Mouse (Mus musculus) Patski (cell line): ENCODE data around the gene Cacnb1. TPM values are rescaled to one million over a fixed set of nuclear protein-coding genes. Genes with fewer than 3 reads are reported as not detected.

Source experiments
- ATAC-seq: fragments of 100-300 bp; one replicate; pipeline ENCODE4 v1.8.0; 2021
- CTCF ChIA-PET: fragments of 350-600 bp; sonication (Branson Sonifier 250); formaldehyde crosslinking; loops from one replicate; lab custom pipeline; 2022; ENCODE audit warnings: inconsistent platforms; lab: Charles Lee
- POLR2A ChIA-PET: fragments of 350-600 bp; sonication (Branson Sonifier 250); formaldehyde crosslinking; loops from one replicate; lab custom pipeline; 2022; ENCODE audit warnings: antibody characterized with exemption, inconsistent platforms; lab: Charles Lee
- DNase-seq: peaks from one replicate; pipeline ENCODE4 v3.0.0-alpha.2; 2011; ENCODE audit warnings: low read depth, low spot score
- H3K27me3 ChIP-seq: fragments of 371-371 bp; one replicate; pipeline ENCODE4 v1.5.1; 2021
- CTCF ChIP-seq: fragments of 100-300 bp; IDR thresholded peaks from one replicate; pipeline ENCODE4 v1.5.1; 2021
- in situ Hi-C: fragments of 300-500 bp; cut with MboI; formaldehyde crosslinking; loops from 3 replicates; pipeline ENCODE4 v1.11.1; 2018; ENCODE audit warnings: low pct_unique_long_range_greater_than_20kb, mixed read lengths
- polyA plus RNA-seq: library from polyadenylated mRNA; unstranded; gene quantifications from one replicate; pipeline ENCODE4 v1.2.3, GENCODE M21; 2021

The Cacnb1 gene
- polyA plus RNA-seq, 1 experiment from 2014 or later = 6.0 TPM

DNA sequence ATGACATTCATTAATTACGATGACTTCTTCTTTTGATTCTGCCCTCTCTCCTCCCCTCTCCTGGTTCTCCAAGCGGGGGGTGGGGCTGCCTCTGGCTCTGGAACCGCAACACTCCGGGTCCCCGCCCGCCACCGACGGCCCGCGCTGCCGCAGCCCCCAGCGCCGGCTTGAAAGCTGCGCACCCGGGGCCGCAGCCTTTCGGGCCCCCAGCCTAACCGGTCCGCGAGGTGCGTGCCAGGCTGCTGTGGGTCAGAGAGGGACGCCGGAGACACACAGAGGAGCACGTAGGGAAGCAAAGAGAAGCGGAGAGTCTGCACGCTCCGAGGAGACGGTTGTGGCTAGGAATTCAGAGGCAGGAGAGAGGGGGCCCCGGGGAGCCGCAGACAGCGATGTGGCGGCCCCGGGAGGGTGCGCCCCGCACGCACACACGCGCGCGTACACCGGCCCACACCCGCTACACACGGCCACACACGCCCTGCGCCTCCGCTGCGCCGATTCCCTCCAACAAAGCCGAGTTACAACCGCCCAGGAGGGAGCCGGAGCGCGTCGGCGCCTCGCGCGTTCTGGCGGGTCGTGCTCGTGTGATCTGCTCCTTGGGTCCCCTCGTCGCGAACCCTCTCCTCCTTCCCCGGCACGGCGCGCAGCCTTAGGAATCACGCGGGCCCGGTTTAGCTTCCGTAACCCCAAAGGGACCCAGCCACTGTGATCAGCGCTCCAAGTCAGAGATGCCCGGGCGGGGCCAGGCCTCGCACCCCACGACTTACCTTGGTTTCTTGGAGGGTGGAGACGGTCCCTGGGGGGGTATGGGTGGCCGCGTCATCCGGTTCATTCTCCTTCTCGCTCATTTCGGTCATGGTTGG lies 29.5 kb upstream of the Cacnb1 start:
- POLR2A ChIA-PET = no interaction called here
- ATAC-seq (no peak), DNase-seq (no peak)
- TF ChIP-seq CTCF = no peak
- in situ Hi-C loops = no loop called here
- CTCF ChIA-PET = no interaction called here
- H3K27me3 ChIP-seq = peaks cover 24% of the 10 kb centered on the region

DNA sequence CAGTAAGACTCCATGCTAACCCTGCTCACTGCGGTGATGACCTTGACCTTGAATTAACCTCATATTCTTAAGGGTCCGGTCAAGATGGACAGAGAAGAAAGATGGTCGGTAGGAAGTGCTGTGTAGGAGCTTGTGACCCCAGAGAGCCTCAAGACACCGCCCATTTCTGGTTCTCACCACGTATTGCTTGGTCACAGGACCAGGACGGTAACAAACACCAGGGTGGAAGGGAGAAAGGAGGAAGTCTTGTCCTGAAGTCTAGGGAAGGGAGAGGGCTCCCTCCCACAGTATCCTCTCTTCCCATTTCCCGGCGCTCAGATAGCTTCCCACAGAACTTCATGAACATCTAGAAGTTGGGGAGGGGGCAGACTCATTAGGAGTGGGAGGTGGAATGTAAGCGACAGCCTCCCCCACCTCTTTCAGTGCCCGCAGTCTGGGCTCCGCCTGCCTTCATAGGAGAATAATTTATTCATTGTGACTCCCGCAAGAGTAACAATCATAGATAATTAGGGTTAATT lies 28.8 kb upstream of the Cacnb1 start:
- in situ Hi-C loops = no loop called here
- ATAC-seq (no peak), DNase-seq (no peak)
- peaks cover 24% of the 10 kb centered on the region for H3K27me3 ChIP-seq
- ChIA-PET CTCF (no interaction called here), POLR2A (no interaction called here)
- TF ChIP-seq CTCF = no peak

DNA sequence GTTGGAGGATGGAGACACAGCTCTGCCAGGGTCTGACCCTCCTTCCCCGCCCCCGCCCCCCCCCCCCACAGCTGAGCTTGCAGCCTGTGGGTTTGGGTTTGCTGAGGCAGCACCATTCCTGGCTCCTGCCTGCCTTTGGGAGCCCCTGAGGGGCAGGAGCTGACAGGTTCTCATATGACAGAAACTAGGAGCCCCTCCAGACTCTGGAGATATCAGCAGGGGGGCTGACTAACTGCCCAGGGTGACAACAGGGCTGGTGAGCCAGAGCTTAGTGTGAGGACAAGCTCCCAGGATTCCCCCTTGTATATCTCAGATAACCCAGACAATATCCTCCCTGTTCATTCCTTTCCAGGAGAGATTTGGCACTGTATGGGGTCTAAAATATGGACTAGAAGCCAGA lies 28.1 kb upstream of the Cacnb1 start:
- ChIA-PET CTCF (no interaction called here), POLR2A (no interaction called here)
- peaks cover 24% of the 10 kb centered on the region for H3K27me3 ChIP-seq
- TF ChIP-seq CTCF = no peak
- in situ Hi-C loops = no loop called here
- DNase-seq (no peak), ATAC-seq (no peak)

DNA sequence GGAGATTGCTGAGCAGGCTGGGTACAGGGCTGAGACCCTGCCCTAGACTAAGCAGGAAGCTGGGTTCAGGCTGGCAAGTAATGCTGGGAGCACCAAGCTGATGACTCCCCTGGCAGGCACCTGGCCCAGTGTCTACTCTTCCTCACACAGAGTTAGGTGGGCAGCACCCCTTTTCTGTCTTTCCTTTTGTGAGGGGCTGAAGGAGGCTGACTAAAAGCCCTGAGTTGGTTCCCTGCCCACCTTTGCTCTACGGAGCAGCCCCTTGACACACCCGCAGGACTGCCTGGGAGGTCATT lies 27.6 kb upstream of the Cacnb1 start:
- ChIA-PET CTCF (no interaction called here), POLR2A (no interaction called here)
- no peak for TF ChIP-seq CTCF
- no peak for ATAC-seq
- in situ Hi-C loops = no loop called here
- peaks cover 24% of the 10 kb centered on the region for H3K27me3 ChIP-seq
- DNase-seq = no peak

DNA sequence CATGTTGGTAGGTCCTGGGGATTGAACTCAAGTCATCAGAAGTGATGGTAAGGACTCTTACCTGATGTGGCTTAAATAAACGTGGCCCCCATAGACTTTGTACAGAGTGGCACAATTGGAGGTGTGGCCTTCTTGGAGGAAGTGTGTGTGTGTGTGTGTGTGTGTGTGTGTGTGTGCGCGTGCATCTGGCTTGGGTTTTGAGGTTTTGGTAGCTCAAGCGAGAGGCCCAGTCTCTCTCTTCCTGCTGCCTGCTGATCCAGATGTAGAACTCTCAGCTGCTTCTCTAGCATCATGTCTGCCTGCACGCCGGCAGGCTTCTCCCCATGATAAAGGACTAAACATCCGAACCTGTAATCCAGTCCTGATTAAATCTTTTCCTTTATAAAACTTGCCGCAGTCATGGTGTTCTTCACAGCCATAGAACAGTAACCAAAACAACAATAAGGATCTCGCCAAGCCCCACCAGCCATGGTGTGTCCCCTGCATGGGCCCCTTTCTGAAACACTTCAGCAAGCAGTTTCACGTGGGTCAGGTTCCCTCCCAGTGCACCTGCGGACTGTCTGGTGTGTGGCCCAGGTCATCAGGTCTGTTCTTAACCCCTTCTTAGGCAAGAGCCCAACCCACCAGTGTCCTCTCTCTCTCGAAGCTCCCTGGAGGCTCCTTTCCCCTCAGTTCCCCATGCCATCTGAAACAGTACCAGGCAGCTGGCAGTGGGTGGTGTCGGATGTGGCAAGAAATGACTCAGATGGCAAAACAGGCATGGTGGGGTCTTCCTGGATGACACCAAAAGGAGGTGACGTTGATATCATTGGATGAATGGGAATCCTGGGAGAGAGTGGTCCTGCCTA lies 27.1 kb upstream of the Cacnb1 start:
- peaks cover 24% of the 10 kb centered on the region for H3K27me3 ChIP-seq
- in situ Hi-C loops = no loop called here
- ChIA-PET POLR2A (no interaction called here), CTCF (no interaction called here)
- ATAC-seq (no peak), DNase-seq (no peak)
- TF ChIP-seq CTCF = no peak

DNA sequence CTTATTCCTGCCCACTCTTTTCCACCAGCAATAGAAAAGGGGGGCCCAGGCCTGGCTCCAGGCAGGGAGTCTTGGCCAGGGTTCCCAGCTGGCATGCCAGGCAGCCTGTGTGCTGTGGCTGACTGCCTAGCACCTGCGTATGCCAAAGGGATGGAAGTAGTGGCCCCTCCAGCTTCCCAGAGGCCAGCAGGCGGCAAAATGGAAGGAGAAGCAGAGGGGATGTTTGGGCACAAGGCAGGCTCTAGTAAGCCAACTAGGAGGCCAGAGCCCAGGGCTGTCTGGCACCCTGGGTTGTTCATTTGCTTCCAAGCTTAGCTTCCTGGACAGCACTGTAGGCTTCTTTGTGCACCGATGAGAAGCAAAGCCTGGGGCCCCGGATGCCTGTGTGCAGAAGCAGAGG lies 24.9 kb upstream of the Cacnb1 start:
- in situ Hi-C loops = no loop called here
- ChIA-PET CTCF (no interaction called here), POLR2A (no interaction called here)
- peaks cover 16% of the 10 kb centered on the region for H3K27me3 ChIP-seq
- DNase-seq (no peak), ATAC-seq (no peak)
- TF ChIP-seq CTCF = no peak

DNA sequence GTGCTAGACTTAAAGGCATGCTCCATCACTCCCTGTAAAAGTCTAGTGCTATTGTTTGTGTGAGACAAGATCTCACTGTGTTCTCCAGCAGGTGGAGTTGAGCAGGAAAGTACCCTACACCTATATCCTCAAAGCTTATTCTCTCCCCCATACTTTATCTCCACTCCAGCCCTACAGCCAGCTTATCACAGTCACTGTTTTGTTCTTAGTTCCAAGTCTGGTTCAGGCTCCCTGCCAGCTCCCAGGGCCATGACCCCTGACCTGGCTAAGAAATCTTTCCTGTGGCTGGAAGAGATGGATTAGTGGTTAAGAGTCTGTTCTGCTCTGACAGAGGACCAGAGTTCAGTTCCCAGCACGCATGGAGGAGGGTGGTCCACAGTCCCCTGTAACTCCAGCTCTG lies 23.6 kb upstream of the Cacnb1 start:
- ATAC-seq (no peak), DNase-seq (no peak)
- TF ChIP-seq CTCF = no peak
- ChIA-PET POLR2A (interaction anchor here (0.6 kb wide), 1 partner anchor 78 kb away, joined by 4 read pairs; no protein-coding TSS in a partner anchor), CTCF (no interaction called here)
- in situ Hi-C loops = no loop called here
- H3K27me3 ChIP-seq = peaks cover 5% of the 10 kb centered on the region

DNA sequence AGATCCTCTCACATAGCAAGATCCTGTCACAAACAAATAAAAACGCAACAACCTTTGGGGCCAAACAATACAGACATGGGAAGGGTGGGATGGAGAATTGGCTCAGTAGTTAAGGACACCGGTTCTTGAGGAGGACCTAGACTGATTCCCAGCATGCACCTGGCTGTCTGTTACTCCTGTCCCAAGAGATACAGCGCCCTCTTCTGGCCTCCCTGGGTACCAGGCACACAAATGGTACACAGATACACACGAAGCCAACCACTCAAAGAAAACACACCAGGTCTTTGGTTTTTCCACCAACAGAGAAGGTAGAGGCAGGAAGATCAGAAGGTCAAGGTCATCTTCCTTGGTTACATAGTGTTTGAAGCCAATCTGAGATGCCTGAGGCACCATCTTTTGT lies 22.8 kb upstream of the Cacnb1 start:
- DNase-seq (no peak), ATAC-seq (no peak)
- ChIA-PET POLR2A (no interaction called here), CTCF (interaction anchor here (1.6 kb wide), 1 partner anchor 30 kb away, joined by 8 read pairs; no protein-coding TSS in a partner anchor)
- no peaks in the 10 kb centered on the region for H3K27me3 ChIP-seq
- in situ Hi-C loops = no loop called here
- TF ChIP-seq CTCF = no peak

DNA sequence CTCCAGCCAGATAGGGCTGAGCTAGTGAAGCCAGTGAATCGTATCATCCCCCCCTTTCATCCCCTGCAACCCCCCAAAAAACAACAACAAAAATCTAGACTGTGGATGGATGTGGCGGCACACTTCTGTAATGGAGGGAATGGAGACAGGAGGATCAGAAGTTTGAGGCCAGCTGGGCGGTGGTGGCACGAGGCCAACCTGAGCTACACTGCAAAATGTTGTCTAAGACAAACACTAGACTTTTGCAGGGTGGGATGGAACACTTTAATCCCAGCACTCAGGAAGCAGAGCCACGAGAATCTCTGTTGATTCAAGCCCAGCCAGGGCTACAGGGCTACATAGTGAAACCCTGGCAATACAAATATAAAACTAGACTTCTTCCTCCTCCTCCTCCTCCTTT lies 21.2 kb upstream of the Cacnb1 start:
- no peaks in the 10 kb centered on the region for H3K27me3 ChIP-seq
- ChIA-PET CTCF (no interaction called here), POLR2A (interaction anchor here (0.9 kb wide), 1 partner anchor 15 kb away, joined by 3 read pairs; no protein-coding TSS in a partner anchor)
- no peak for DNase-seq
- in situ Hi-C loops = no loop called here
- TF ChIP-seq CTCF = no peak
- ATAC-seq = no peak

DNA sequence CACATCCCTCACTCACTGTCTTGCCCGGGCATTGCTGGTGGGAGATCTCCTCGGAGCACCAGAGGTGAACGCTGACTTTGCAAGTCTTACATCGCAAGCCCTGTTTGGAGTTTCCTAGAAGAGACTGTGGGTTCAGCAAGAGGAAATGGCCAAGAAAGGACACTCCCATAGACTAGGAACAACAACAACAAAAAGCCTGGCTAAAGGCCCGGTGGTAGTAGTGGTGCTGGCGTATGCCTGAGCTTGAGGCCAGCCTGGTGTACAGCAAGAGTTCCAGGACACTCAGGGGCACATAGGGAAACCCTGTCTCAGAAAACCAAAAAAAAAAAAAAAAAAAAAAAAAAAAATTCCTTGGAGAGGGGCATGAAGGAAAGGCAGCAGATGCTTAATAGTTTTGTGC lies 19.9 kb upstream of the Cacnb1 start:
- no peaks in the 10 kb centered on the region for H3K27me3 ChIP-seq
- POLR2A ChIA-PET = no interaction called here
- CTCF ChIA-PET = no interaction called here
- DNase-seq (no peak), ATAC-seq (no peak)
- in situ Hi-C loops = no loop called here
- no peak for TF ChIP-seq CTCF

DNA sequence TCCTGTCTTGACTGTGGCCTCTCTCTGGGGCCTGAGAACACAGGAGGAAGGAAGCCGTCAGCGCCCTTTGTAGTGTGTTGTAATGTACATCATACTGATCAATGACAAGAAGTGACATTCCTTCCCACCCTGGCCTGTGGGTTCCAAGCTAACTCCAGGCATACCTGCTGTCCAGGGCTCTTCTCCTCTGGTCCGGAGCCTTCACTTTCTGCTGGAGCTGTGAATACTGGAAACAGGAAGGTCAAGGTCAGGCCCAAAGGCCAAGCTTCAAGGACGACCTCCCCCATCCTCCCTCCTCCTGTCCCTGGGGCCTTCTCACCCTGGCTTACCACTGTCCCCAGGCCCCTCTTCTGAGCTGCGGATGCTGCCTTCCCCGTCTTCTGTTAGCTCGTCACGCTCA lies 18.1 kb upstream of the Cacnb1 start:
- DNase-seq = no peak
- ATAC-seq = no peak
- no peak for TF ChIP-seq CTCF
- in situ Hi-C loops = no loop called here
- no peaks in the 10 kb centered on the region for H3K27me3 ChIP-seq
- ChIA-PET CTCF (interaction anchor here (0.8 to 1.3 kb wide), 2 partner anchors 34 to 102 kb away, joined by 3 read pairs; no protein-coding TSS in a partner anchor), POLR2A (no interaction called here)
